Mouse (Mus musculus) megakaryocyte, embryonic 14.5 days (primary cell): Measurements from ENCODE around the gene Pnpla6. TPM values are rescaled to one million over a fixed set of nuclear protein-coding genes. Genes with fewer than 3 reads are reported as not detected.
A peak's percentile ranks its signal among the peaks of the same experiment; 100 is the strongest.

Experiments
- H3K27me3 ChIP-seq: replicated peaks from 2 replicates; pipeline ENCODE3; 2012; ENCODE audit warnings: inconsistent platforms
- H3K36me3 ChIP-seq: replicated peaks from 2 replicates; pipeline ENCODE3; 2012; ENCODE audit warnings: low read length, inconsistent platforms, mixed read lengths
- H3K4me1 ChIP-seq: 2 replicates; pipeline ENCODE4 v1.6.1; 2012; ENCODE audit warnings: inconsistent platforms
- H3K4me3 ChIP-seq: replicated peaks from 2 replicates; pipeline ENCODE3; 2012; ENCODE audit warnings: moderate library complexity, mild to moderate bottlenecking, inconsistent platforms
- H3K9me3 ChIP-seq: 2 replicates; pipeline ENCODE4 v1.6.1; 2012; ENCODE audit warnings: inconsistent platforms
- FLI1 ChIP-seq: IDR thresholded peaks from 2 replicates; pipeline ENCODE4 v1.6.1; 2012; ENCODE audit warnings: low read length, inconsistent platforms, mixed read lengths
- GATA1 ChIP-seq: IDR thresholded peaks from 3 replicates; pipeline ENCODE4 v1.6.1; 2012; ENCODE audit warnings: mixed read lengths, low read length, inconsistent platforms, borderline replicate concordance
- polyA plus RNA-seq: library from polyadenylated mRNA; stranded (reverse); fragments of >175 nt; gene quantifications from 2 replicates; pipeline ENCODE4 v1.2.3, GENCODE M21; 2012; ENCODE audit warnings: low replicate concordance; ENCODE audit not compliant: insufficient read depth

Gene Pnpla6
- polyA plus RNA-seq, 1 experiment: 13.8 TPM

DNA sequence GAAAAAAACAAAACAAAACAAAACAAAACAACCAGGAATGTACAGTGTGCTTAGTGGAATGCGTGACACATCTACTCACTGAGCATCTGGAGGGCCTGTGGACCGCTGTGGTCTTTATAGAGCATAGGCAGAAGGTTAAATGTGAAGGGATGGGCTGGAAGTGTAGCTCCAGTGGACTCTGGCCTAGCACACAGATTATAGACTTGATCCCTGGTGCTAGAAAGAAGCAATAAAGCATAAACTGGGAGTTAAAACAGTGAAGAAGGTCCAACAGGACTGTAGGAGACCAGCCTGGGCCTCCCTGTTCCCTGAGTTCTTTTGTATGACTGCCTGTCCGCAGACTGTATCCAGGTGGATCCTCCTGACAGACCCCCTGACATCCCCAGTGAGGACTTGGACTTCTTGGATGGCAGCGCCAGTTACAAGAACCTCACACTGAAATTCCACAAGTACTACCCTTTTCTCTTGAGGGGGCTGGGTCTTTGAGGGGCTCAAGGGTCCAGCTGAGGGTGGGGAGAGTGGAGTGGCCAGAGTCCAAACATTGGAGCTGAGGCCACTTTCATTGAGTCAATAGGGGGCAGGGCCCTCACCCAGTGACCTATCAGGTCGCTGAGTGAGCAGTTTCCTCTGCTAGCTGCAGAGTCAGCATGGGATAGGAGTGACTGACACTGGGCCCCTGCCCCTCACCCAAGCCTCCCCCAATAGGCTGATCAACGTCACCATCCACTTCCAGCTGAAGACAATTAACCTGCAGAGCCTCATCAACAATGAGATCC, 7.0 kb upstream of the Pnpla6 start:
- no peak overlapping the region for H3K4me3 ChIP-seq

DNA sequence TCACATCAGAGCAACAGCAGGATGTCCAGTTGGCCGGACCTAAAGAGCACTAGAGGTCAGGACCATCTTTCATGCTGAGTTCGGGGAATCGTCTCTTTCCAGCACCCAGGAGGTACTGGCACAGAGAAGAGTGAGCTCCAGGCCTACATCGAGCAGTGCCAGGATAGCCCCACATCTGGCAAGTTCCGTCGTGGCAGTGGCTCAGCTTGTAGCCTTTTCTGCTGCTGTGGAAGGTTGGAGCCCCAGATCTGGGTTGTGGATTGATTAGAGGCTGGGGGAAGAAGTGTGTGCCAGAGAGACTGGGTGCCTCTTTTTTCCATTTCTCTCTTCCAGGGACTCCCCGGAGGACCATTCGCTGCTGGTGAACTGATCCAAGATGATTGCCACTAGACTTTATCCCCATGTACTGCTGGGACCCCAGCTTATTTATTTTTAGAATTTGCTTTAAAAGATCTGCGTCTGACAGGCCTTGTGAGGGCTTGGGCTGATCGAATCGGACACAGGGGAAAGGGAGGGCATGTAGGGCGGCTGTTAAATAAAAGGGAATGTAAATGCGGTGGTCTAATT, 420 bp upstream of the Pnpla6 start:
- Histone ChIP-seq H3K9me3 (0 out of 2 replicates have a peak, but pooled peaks cover 1% of the 10 kb centered on the region), H3K4me3 (peak overlapping the region; percentile 92), H3K36me3 (peaks cover 68% of the 10 kb centered on the region), H3K27me3 (no peaks in the 10 kb centered on the region), H3K4me1 (peaks cover 55% of the 10 kb centered on the region)
- TF ChIP-seq FLI1: no peak
- TF ChIP-seq GATA1: no peak

More for the DNA sequence above, 7.0 kb upstream of the Pnpla6 start:
- H3K27me3 ChIP-seq: no peaks in the 10 kb centered on the region
- H3K4me1 ChIP-seq: peaks cover 37% of the 10 kb centered on the region
- peaks cover 16% of the 10 kb centered on the region for H3K9me3 ChIP-seq
- TF ChIP-seq GATA1 (no peak), FLI1 (no peak)
- peaks cover 96% of the 10 kb centered on the region for H3K36me3 ChIP-seq

DNA sequence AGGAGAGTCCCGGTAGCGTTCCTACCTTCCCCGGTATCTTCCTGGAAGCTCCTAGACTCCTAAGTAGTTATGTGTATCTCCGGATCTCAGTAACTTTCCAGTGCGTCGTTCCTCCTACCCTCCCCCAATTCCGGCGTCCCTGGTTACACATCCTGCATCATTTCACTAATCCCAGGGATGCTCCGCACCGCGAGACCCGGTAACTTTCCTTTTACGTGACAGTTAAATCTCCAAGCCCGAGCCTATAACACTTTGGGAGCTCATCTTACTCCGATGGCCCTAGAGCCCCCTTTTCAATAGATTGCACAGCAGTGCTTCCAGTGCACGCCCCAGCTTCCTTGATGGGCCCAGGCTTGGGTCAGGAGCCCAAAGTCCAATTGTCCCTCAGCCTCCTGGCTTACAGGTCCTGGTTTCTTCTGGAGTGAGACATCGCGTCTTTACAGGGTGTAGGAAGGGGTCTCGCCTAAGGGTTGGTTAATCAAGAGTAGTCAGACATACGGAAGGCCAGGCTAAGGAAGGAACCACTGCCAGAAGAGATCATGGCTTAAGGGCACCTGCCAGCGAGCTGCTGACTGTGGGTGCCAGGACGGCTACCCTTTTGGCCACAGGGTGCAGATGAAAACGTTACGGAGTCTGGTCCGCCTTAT, 710 bp downstream of the Pnpla6 start:
- peaks cover 68% of the 10 kb centered on the region for H3K36me3 ChIP-seq
- no peak for TF ChIP-seq GATA1
- TF ChIP-seq FLI1: no peak
- peaks cover 48% of the 10 kb centered on the region for H3K4me1 ChIP-seq

DNA sequence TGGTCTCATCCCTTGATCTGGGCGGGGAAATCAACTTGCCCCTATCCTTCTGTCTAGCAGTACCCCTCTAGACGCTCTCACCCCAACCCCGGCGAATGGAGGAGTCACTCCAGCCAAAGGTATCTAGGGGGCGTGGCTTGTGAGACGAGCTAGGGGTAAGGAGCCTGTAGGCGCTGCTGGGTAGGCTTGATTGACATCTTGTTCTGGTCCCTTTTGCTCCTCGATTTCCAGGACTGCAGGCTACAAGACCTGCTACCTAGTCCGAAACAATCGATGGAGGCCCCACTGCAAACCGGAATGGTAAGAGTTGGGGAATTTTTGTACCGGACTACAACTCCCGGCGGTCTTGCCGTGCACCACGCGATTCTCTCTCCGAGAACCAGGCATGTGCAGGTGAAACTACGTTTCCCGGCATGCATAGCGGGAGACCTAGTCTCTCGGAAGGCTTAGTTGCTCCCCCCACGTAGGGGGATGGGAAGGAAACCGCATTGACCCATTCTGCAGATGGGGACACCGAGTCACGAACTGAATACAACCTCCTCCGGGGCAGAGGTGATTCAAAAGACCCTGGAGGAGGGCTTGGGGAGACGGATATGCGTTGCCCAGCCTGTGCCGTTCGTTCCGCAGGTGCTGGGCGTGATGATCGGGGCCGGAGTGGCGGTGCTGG, 1.4 kb downstream of the Pnpla6 start:
- no peak for TF ChIP-seq GATA1
- no peak for TF ChIP-seq FLI1
- Histone ChIP-seq H3K4me1 (peaks cover 48% of the 10 kb centered on the region), H3K4me3 (peak overlapping the region; percentile 92), H3K27me3 (no peaks in the 10 kb centered on the region), H3K9me3 (no peaks in the 10 kb centered on the region), H3K36me3 (peaks cover 68% of the 10 kb centered on the region)

More for the DNA sequence above, 710 bp downstream of the Pnpla6 start:
- Histone ChIP-seq H3K9me3 (no peaks in the 10 kb centered on the region), H3K27me3 (no peaks in the 10 kb centered on the region), H3K4me3 (peak overlapping the region; percentile 92)

DNA sequence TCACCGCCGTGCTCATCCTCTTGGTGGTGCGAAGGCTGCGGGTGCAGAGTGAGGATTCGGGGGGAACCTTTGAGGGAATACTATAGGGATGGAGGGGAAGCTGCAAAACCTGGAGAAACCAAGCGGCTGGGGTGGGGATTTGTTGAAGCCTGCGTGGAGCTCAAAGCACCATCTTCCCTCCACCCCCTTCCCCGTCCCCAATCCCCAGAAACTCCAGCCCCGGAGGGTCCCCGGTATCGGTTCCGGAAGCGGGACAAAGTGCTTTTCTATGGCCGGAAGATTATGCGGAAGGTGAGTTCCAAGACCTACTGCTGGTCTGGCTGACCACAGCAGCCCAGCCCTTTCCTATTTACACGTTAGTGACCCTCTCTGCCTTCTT, 1.9 kb downstream of the Pnpla6 start:
- peaks cover 68% of the 10 kb centered on the region for H3K36me3 ChIP-seq
- H3K4me3 ChIP-seq: peak overlapping the region; percentile 92
- peaks cover 47% of the 10 kb centered on the region for H3K4me1 ChIP-seq
- H3K27me3 ChIP-seq: no peaks in the 10 kb centered on the region
- TF ChIP-seq GATA1 (no peak), FLI1 (no peak)
- no peaks in the 10 kb centered on the region for H3K9me3 ChIP-seq

DNA sequence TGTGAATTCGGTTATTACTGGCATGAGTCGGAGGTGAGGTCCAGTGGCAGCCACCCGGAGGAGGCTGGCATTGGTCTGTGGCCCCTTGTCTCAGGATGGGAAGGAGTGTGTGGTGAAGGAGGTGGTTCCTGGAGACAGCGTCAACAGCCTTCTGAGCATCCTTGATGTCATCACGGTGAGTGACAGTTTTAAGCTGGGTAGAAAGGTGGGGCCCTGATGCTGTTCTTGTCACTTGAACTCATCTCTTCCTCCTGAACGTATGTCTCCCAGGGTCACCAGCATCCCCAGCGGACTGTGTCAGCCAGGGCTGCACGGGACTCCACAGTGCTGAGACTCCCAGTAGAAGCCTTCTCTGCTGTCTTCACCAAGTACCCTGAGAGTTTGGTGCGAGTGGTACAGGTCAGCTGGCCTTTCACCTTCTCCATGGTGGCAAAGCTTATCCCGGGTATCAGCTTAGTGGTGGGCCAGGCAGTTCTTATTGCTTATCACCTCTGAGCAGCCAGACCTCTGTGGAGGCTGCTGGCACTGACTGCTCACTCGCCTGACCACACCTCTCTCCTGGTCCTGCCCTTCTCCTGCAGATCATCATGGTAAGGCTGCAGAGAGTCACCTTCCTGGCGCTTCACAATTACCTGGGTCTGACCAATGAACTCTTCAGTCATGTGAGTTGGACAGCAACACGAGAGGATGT, 7.0 kb downstream of the Pnpla6 start:
- TF ChIP-seq FLI1 (no peak), GATA1 (no peak)
- H3K4me3 ChIP-seq: no peak overlapping the region
- peaks cover 85% of the 10 kb centered on the region for H3K36me3 ChIP-seq
- H3K4me1 ChIP-seq: peaks cover 22% of the 10 kb centered on the region
- no peaks in the 10 kb centered on the region for H3K27me3 ChIP-seq
- no peaks in the 10 kb centered on the region for H3K9me3 ChIP-seq

DNA sequence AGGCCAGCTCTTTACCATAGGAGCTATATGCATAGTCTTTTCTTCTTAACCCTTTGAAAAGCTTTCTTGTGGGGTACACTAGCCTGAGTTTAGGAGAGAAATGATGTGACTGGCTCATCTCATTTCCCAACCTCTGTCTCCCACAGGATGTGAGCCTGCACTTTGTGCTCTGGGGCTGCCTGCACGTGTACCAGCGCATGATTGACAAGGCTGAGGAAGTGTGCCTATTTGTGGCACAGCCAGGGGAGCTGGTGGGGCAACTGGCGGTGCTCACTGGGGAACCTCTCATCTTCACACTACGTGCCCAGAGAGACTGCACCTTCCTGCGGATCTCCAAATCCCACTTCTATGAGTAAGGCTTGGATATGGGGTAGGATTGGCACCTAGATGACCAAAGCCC, 15.6 kb downstream of the Pnpla6 start:
- Histone ChIP-seq H3K36me3 (peaks cover 89% of the 10 kb centered on the region), H3K4me3 (peak overlapping the region; percentile 48), H3K27me3 (no peaks in the 10 kb centered on the region), H3K4me1 (peaks cover 50% of the 10 kb centered on the region), H3K9me3 (no peaks in the 10 kb centered on the region)
- TF ChIP-seq GATA1 (no peak), FLI1 (no peak)

DNA sequence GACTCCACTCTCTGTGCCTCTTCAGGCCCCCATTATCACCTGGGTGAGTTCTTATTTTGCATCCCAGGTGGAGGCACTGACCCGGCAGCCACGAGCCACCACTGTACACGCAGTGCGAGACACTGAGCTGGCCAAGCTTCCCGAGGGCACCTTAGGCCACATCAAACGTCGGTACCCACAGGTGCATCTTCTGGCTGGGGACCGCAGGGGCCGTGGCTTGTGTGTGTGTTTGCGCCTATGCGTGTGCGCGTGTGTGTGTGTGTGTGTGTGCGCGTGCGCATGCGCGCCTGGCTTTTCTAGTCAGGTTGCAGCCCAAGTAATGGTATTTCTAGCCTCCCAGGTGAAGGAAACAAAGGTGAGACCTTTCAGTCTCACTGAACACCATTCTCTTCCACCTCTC, 16.8 kb downstream of the Pnpla6 start:
- Histone ChIP-seq H3K9me3 (no peaks in the 10 kb centered on the region), H3K27me3 (no peaks in the 10 kb centered on the region), H3K4me1 (peaks cover 56% of the 10 kb centered on the region), H3K36me3 (peaks cover 90% of the 10 kb centered on the region), H3K4me3 (no peak overlapping the region)
- no peak for TF ChIP-seq GATA1
- TF ChIP-seq FLI1: no peak
